Mouse (Mus musculus) heart, postnatal 0 days (tissue): ENCODE data around the gene Jaml.

Experiments used
- CTCF ChIP-seq: IDR thresholded peaks from 2 replicates; pipeline ENCODE4 v1.5.1; 2016; ENCODE audit warnings: antibody characterized with exemption, control low read depth, low read depth
- EP300 ChIP-seq: IDR thresholded peaks from 2 replicates; pipeline ENCODE4 v1.6.1; 2016; ENCODE audit warnings: antibody characterized with exemption, low read depth

GRCm38 (mm10) chr9:45105596-45106374 is 26.8 kb downstream of the Jaml start:
- TF ChIP-seq CTCF: no peak
- TF ChIP-seq EP300: no peak
